Mouse (Mus musculus) layer of hippocampus, adult 8-10 months (tissue): ENCODE results near the gene Rprd1b. TPM values are rescaled to one million over a fixed set of nuclear protein-coding genes. Genes with fewer than 3 reads are reported as not detected.

Experiments used
- DNase-seq, 2 experiments: peaks; one replicate each; pipeline ENCODE4 v3.0.0; 2022; ENCODE audit warnings: low spot score in 2 of 2
- total RNA-seq, 4 experiments: library from RNA; stranded (reverse); gene quantifications; 2 replicates each; pipeline ENCODE4 v1.2.4; 2022

The Rprd1b gene
- total RNA-seq, 4 experiments from 2014 or later, result 51.1 to 61.0 (median 52.7) TPM

GRCm38 (mm10) chr2:158169771-158170170, 141.5 kb downstream of the Rprd1b start:
- no peak for DNase-seq

- DNase-seq, result no peak
Observed at GRCm38 (mm10) chr2:158170394-158170793, 142.1 kb downstream of the Rprd1b start.

GRCm38 (mm10) chr2:158174438-158174837, 146.1 kb downstream of the Rprd1b start:
- no peak for DNase-seq

- DNase-seq, result no peak
Observed at GRCm38 (mm10) chr2:158174958-158175357, 146.7 kb downstream of the Rprd1b start.

GRCm38 (mm10) chr2:158175433-158175832, 147.1 kb downstream of the Rprd1b start:
- no peak for DNase-seq

- DNase-seq, result no peak
Observed at GRCm38 (mm10) chr2:158176763-158177162, 148.5 kb downstream of the Rprd1b start.

- DNase-seq, result no peak
Observed at GRCm38 (mm10) chr2:158177574-158177973, 149.3 kb downstream of the Rprd1b start.

GRCm38 (mm10) chr2:158178139-158178538, 149.8 kb downstream of the Rprd1b start:
- no peak for DNase-seq

GRCm38 (mm10) chr2:158178696-158179369, 150.5 kb downstream of the Rprd1b start:
- no peak for DNase-seq

GRCm38 (mm10) chr2:158179370-158180111, 151.2 kb downstream of the Rprd1b start:
- no peak for DNase-seq

GRCm38 (mm10) chr2:158180797-158181196, 152.5 kb downstream of the Rprd1b start:
- DNase-seq, result no peak

Other genes with a start within 250 kb of the Rprd1b start
- 10 to 100 TPM; 81.5 to 99.3 (median 90.0) TPM for gene Vstm2l, start 113.8 kb upstream of the Rprd1b start, total RNA-seq
- 10 to 100 TPM; 20.1 to 26.7 (median 24.3) TPM for gene Tti1, start 64 bp upstream of the Rprd1b start, total RNA-seq
- gene Tgm2, start 117.9 kb downstream of the Rprd1b start, total RNA-seq, result 10 to 100 TPM in 3 of 4 experiments, 1 to 10 TPM in 1; 9.1 to 14.2 (median 12.7) TPM
- gene D630003M21Rik, start 200.7 kb downstream of the Rprd1b start, total RNA-seq, result 1 to 10 TPM; 3.3 to 5.3 (median 4.5) TPM
- gene Bpi, start 229.6 kb downstream of the Rprd1b start, total RNA-seq, result not detected